Mouse (Mus musculus): ENCODE results near the gene Rnf212.

DNA sequence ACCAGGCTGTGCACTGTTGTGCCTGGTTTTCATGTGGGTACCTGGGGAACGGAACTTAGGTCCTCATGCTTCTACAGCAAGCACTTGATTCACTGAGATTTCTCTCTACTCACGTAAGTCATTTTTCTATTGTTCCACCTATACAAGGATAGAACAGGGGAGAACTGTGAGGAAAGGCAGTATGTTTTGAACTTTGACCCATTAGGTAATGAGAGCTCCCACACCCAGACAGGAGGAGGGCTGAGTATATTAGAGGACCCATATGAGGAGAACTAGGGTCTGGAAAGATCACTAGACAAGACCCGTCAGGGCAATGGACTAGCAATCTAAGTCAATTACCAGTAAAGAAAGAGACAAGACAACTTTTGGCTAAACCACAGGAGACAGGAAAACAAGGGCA is 30.2 kb downstream of the Rnf212 start:
- TF ChIP-seq CTCF (IDR thresholded peaks at IDR 0.05; ENCODE audit: insufficient read depth, low read length) (no peak), POLR2A (IDR thresholded peaks at IDR 0.05; ENCODE audit: borderline replicate concordance, extremely low read depth, low read depth, low read length) (no peak)

Data from lung, adult 2 months (tissue).